Mouse (Mus musculus) adrenal gland, postnatal 25 days (tissue): ENCODE measurements at regions not wholly inside any gene's neighbourhood (a gene's known extent, or its start where the extent isn't known, plus 50 kb on each side); places are given as distances from the start of the nearest gene placed in this dataset.

Source experiments
- DNase-seq: peaks from one replicate; pipeline ENCODE4 v3.0.0; 2021; ENCODE audit warnings: mixed read lengths

DNA sequence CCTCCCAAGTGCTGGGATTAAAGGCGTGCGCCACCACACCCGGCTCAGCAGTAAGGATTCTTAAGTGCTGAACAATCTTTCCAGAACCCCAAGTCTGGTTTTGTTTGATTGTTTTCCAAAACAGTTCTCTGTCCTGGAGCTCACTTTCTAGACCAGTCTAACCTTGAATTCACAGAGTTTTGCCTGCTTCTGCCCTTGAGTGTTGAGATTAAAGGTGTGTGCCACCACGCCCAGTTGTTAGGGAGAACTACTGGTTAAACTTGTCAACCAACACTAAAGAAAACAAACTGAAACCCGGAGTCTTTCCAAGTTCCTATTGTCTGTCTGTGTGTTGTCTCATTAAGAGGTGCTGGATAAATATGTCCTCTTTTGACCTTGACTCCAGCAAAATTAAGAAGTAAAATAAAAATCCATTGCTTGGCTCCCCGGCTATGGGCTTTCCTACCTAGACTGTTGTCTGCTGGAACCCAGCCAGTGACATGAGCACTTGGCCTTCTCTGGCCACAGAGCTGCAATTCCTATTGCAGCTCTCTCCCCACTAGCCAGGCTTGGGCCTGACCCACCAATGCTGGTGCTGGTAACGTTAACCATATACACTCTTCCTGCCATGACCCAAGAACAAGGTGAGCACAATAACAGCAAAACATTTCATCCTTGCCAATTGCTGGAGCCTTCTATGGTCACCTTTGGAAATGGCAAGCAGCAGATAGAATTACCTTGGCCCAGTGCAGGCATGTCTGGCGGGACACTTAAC lies 51.1 kb upstream of the Klf9 start:
- peak; percentile 31 for DNase-seq
